Mouse (Mus musculus) urinary bladder, postnatal 14 days (tissue): Measurements from ENCODE around the gene 2200002D01Rik.

Experiments
- DNase-seq: peaks from one replicate; pipeline ENCODE4 v3.0.0; 2021; ENCODE audit warnings: low spot score

Gene 2200002D01Rik

GRCm38 (mm10) chr7:29248261-29248841 lies at the start of gene 2200002D01Rik:
TSS of gene 2200002D01Rik (minus strand) at chr7:29248466.
- peak; percentile 77 for DNase-seq

- peak; percentile 74 for DNase-seq
Measured at GRCm38 (mm10) chr7:29296998-29297397, 48.7 kb upstream of the 2200002D01Rik start.

GRCm38 (mm10) chr7:29295861-29296647 lies 47.8 kb upstream of the 2200002D01Rik start:
- DNase-seq: no peak

DNA sequence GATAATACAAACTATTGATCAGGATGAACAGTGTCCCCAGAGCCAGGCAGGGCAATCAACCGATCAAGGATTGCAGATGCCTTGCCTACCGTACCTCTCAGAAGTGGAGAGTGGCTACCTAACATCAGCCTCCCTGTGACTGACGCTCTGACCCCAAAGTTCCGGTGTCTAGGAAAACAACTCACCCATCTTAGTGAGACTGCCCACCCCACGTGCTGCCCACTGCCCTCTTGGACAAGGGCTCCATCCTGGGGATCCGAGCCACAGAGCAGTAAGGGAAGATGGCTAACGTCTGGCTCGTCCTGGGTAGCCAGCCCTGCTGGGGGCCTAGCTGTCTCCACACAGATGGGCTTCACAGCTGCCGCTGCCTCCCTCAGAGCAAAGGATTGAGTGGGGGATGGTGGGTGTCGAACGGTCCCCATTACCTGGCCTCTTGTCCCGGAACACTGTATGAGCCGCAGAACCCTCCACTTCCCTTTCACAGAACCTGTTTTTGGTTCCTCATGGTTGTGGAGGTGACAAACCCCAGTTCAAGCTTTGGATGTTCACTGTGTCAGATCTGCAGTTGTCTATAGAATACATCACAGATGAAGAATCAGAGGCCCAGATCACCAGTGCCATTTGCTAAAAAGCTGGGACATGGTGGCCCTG lies 46.0 kb upstream of the 2200002D01Rik start:
- no peak for DNase-seq

DNA sequence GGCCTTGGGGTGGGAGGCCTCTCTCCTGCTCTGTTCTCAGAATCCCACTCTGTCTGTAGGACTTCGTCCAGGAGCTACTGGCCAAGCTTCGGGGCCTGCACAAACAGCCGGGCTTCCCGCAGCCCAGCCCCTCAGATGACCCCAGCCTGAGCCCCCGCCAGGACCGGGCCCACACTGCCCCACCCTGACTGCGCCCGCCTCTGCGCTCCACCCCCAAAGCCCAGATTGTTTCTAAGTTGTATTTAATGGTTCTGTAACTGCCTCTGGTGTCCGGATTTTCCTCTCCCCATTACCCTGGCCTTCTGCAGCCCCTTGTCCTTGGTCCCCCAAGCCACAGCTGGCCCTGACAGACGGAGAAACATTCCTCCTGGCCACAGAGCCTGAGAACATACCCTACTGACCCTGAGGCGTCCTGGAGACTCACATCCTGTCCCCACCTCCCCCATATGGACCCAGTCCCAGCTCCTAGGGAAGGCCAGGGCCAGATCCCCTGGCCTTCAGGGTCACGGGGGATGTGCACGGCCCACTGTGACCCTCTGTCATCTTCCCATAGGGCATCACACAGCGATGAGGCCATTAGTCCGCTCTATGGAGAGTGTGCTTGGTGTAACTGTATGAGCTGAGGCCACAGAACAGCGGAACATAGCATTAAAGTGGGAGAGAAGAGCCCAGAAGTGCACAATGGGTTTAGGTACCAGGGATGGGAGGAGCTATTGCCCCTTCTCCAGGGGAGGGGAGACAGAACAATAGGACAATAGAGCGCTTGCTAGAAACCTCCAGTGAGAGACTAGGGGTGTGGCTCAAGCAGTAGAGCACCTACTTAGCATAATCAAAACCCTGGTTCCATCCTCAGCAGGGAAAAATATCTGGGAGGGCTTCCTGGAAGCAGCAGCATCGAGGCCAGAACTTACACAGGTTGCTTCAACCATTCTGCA lies 45.1 kb upstream of the 2200002D01Rik start:
- peak; percentile 54 for DNase-seq

- DNase-seq: no peak
Measured at GRCm38 (mm10) chr7:29292458-29293098, 44.3 kb upstream of the 2200002D01Rik start.

GRCm38 (mm10) chr7:29291616-29292457 lies 43.6 kb upstream of the 2200002D01Rik start:
- DNase-seq: no peak

DNA sequence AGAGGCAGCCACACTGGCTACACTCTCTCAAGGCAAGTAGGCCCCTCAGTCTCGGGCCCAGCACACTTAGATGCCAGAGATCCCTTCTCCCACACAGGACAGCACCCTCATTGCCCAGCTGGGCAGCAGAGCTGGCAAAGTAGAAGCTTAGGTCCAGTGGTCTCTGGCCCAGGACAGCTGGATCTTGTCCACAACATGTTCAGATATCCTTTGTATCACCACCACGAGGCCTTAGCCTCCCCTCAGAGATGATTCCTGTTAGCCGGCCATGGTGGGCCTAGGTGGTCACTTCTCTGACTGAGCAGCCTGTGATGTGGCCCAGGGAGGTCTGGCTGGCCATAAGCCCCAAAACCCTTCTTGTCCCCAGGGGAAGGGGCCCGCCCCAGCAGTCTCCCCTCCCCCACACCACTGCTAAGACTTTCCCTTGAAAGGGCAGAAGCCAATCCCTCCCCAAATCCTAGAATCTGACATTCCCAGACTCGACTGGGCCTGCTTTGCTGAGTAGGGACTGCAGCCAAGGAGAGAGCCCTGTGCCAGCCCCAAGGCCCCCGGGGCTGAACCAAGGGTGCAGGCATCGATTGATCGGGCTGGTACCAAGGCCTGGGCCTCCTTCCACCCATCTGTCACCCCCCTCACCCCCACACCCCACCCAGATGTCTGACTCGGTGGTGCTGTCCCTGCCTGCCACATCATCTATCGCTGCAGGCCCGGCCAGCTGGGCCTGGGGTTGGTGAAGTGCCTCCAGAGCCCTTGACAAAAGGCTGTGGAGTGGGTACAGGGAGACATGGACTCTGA lies 42.6 kb upstream of the 2200002D01Rik start:
- no peak for DNase-seq

DNA sequence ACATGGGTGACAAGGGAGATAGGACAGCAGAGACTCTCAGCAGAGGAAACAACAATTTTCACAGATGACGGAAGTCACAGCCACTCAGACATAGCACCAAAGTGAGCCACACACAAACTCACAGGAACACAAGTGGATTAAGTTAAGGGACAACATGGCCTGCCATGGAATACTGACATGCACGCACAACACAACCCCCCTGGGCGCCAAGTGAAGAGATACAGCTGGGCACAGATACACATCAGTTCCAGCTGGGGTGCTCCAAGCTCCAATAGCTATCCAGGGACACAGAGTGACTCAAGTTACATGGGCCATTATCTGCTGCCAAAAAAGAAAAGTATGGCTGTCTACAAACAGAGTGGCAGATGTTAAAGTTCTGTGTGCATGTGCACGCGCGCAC lies 41.6 kb upstream of the 2200002D01Rik start:
- DNase-seq: peak; percentile 48

DNA sequence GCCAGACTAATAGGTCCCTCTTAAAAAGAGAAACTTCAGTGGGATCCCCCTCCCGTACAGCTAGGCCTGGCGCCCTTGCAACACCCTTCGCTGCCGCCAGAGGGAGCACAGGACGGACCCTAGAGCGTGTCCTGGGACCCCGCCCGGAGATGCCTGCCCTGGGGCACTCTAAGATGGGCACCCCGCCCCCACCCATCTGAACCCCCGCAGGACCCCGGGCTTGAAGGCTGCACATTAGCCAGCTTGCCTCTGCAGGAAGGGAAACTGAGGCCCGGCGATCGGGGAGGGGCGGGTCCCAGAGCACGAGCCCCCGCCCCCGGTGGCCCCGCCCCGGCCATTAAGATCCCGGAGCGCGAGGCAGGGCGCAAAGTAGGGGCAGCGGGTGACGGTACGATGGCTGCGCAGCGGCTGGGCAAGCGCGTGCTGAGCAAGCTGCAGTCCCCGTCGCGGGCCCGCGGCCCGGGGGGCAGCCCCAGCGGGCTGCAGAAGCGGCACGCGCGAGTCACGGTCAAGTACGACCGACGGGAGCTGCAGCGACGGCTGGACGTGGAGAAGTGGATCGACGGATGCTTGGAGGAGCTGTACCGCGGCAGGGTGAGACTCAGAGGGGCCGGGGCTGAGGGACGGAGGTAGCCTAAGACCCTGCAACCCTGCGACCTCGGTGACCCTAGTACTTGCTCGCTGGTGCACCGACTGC lies 40.8 kb upstream of the 2200002D01Rik start, which contains the start of gene Ppp1r14a:
TSS of gene Ppp1r14a (plus strand) at position 367 of the 697 bp plus-strand sequence.
- peak; percentile 85 for DNase-seq

GRCm38 (mm10) chr7:29288079-29288478 lies 39.8 kb upstream of the 2200002D01Rik start:
- no peak for DNase-seq

DNA sequence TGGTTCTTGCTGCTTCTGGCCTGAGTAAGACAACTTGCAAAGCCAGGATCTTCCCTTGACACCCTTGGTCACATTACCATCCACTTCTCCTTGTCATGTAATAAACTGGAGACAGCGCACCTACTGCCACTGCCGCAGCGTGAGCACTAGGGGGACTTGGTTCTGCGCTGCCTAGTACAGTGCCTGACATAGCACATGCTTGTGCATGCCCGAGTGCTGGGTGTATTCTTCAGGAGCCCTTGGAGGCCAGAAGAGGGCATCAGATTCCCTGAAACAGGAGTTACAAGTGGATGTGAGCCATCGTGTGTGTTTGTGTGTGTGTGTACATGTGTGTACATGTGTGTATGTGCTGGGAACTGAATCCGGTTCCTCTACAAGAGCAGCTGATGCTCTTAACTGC lies 39.2 kb upstream of the 2200002D01Rik start:
- no peak for DNase-seq

DNA sequence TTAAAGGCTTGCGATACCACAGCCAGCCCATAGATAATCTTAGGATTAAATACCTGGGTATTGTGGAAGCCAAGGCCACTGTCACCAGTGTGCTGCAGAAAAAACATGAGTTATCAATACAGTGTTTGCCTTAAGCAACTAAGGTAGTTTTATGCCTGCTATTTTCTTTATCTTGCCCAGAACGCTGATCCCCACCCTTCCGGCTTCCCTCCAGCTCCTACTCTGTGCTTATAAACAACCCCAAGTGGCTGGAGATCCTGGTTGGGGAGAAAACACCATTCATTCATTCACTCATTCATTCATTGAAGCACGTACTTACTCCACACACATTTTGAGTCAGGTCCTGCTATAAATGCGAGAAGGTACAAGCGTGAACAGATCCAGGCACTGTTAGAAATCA lies 36.3 kb upstream of the 2200002D01Rik start:
- DNase-seq: no peak

GRCm38 (mm10) chr7:29283876-29284275 lies 35.6 kb upstream of the 2200002D01Rik start:
- DNase-seq: no peak

DNA sequence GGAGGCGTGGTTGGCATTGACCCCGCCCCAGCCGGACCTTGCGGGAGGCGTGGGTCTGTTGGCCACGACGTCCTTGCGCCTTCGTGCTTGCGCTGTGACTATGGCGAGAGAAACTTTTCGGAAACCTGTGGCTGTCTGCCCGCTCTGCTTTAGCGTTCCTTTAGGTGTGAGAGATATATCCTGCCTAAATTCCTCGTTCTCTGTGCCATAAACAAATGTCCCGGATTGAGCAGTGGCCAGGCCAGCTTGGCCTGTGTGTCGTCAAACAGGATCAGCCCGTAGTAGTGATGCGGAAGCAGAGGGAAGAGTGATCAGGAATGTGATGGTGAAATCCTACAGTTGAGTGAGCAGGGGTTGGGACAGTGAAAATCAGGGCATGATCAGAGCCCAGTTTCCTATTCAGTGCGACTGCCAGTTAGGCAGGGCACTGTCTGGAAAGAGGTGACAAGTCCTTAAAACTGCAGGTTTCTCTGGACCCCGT lies 33.8 kb upstream of the 2200002D01Rik start:
- DNase-seq: no peak

DNA sequence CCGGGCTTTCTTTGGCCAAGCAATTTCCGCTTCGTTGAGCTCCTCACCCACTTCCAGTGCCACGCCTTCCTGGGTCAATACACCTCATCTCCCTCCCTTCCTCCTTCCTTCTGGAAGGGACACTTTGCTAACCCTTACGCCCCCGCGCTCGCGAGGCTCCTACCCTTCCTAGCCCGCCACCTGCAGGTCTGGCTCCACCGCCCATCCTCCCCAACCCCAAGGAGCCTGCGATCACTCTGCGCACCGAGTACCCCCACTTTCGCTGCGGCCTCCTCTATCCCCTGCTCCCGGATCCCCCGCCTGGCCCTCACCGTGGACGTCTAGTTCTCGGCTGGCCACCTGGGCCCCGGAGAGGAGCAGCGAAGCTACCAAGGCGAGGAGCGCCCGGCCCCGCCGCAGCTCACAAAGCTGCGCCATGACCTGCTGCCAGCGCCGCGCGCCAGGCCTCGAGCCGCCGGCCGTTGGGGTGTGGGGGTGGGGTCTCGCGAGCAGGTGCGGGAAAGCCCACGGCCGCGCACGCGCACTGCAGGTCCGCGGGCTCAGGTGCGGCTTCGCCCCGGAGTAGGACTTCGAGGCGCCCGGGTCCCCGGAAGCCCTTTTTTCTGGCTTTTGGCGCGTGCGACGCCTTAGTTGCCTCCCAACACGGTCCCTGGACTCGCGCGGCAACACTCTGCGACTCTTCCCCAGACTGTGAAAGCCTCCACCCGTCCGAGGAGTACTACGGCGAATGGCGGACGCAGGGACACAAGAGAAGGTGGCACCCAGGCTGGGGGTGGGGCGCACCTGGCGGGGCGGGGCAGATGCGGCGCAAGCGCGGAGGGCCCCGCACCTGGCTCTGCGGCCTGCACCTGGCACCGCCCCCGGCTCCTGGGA lies 33.2 kb upstream of the 2200002D01Rik start, which contains the start of gene Spint2:
TSS of gene Spint2 (minus strand) at position 712 of the 873 bp plus-strand sequence.
- peak; percentile 93 for DNase-seq

DNA sequence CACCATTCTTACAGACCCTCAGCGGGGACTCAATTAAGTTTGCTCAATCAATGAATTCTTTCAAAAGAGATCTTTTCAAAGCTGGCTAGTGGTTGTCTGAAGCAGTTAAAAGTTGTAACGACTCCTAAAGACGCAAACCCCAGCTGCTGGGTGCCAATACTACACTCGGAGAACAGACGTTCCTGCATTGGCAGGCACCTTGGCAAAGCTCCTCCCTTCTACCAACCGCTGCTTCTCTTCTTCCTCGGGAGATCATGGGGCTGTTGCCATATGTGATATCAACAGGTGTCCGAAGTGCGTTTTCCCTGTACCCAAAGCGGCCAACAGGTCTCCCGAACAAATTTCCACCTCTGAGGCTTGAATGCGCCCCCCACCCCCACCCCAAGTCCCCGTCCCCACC lies 32.5 kb upstream of the 2200002D01Rik start:
- DNase-seq: no peak

- no peak for DNase-seq
Measured at GRCm38 (mm10) chr7:29279924-29280323, 31.7 kb upstream of the 2200002D01Rik start.
